Mouse (Mus musculus) spleen, postnatal 10 days (tissue): ENCODE results near the gene Pigc.

Experiments used
- DNase-seq, 2 experiments: peaks; one replicate each; pipeline ENCODE4 v3.0.0; 2021 to 2022; ENCODE audit warnings: low spot score in 2 of 2

Gene Pigc

GRCm38 (mm10) chr1:162008208-162008607 is 39.2 kb downstream of the Pigc start:
- DNase-seq = no peak

- no peak for DNase-seq
Measured at GRCm38 (mm10) chr1:162008631-162009067, 39.7 kb downstream of the Pigc start.

GRCm38 (mm10) chr1:162009086-162009485 is 40.1 kb downstream of the Pigc start:
- DNase-seq = no peak

- no peak for DNase-seq
Measured at GRCm38 (mm10) chr1:162011523-162012245, 42.7 kb downstream of the Pigc start.

- no peak for DNase-seq
Measured at GRCm38 (mm10) chr1:162013561-162013960, 44.6 kb downstream of the Pigc start.

GRCm38 (mm10) chr1:162015247-162015862 is 46.4 kb downstream of the Pigc start:
- no peak for DNase-seq

- no peak for DNase-seq
Measured at GRCm38 (mm10) chr1:162016982-162017381, 48.0 kb downstream of the Pigc start.

- no peak for DNase-seq
Measured at GRCm38 (mm10) chr1:162017975-162018600, 49.1 kb downstream of the Pigc start.

- DNase-seq = no peak
Measured at GRCm38 (mm10) chr1:162018601-162018977, 49.6 kb downstream of the Pigc start.

GRCm38 (mm10) chr1:162020303-162020731 is 51.3 kb downstream of the Pigc start:
- no peak for DNase-seq

GRCm38 (mm10) chr1:162020766-162021165 is 51.8 kb downstream of the Pigc start:
- no peak for DNase-seq
